Mouse (Mus musculus) heart, embryonic 11.5 days (tissue): Measurements from ENCODE around the gene Shisal2a. TPM values are rescaled to one million over a fixed set of nuclear protein-coding genes. Genes with fewer than 3 reads are reported as not detected.
A peak's percentile ranks its signal among the peaks of the same experiment; 100 is the strongest.

ENCODE experiments used
- ATAC-seq: fragments of 200-750 bp; cut with Nextera tagmentation; replicated peaks from 2 replicates; pipeline ENCODE4 v1.8.0; 2017; ENCODE audit warnings: moderate library complexity; ENCODE audit not compliant: insufficient number of reproducible peaks, low FRiP score, low TSS enrichment
- H3K27ac ChIP-seq: fragments of 300-500 bp; sonication (generic); 2 replicates; pipeline ENCODE4 v1.5.1; 2014; ENCODE audit warnings: mild to moderate bottlenecking, low read depth, low read length
- H3K27me3 ChIP-seq: fragments of 300-500 bp; sonication (generic); 2 replicates; pipeline ENCODE4 v1.6.1; 2014; ENCODE audit warnings: mild to moderate bottlenecking, low read length, mixed read lengths; ENCODE audit not compliant: control insufficient read depth, insufficient read depth
- H3K36me3 ChIP-seq: fragments of 300-500 bp; sonication (generic); 2 replicates; pipeline ENCODE4 v1.6.1; 2014; ENCODE audit warnings: mild to moderate bottlenecking, low read length, moderate library complexity, mixed read lengths; ENCODE audit not compliant: control insufficient read depth, insufficient read depth
- H3K4me1 ChIP-seq: fragments of 300-500 bp; sonication (generic); 2 replicates; pipeline ENCODE4 v1.6.1; 2014; ENCODE audit warnings: low read length; ENCODE audit not compliant: control insufficient read depth, insufficient read depth
- H3K4me2 ChIP-seq: fragments of 300-500 bp; sonication (generic); 2 replicates; pipeline ENCODE4 v1.6.1; 2014; ENCODE audit warnings: mild to moderate bottlenecking, moderate library complexity
- H3K4me3 ChIP-seq: fragments of 300-500 bp; sonication (generic); 2 replicates; pipeline ENCODE4 v1.5.1; 2014; ENCODE audit warnings: low read depth, low read length
- H3K9ac ChIP-seq: fragments of 300-500 bp; sonication (generic); 2 replicates; pipeline ENCODE4 v1.6.1; 2014; ENCODE audit warnings: mild to moderate bottlenecking, low read depth, low read length, moderate library complexity
- H3K9me3 ChIP-seq: fragments of 300-500 bp; sonication (generic); replicated peaks from 2 replicates; pipeline ENCODE4 v1.6.1; 2016; ENCODE audit warnings: low read length; ENCODE audit not compliant: control insufficient read depth
- WGBS: fragments of 180-500 bp; shearing (Covaris S2); extraction: QIAGEN DNeasy Blood & Tissue Kit; methylation state at CpG from one replicate; pipeline ENCODE4 v1.1.7; 2014; ENCODE audit not compliant: insufficient replicate concordance; 5-methylcytosine and 5-hydroxymethylcytosine counted together
- polyA plus RNA-seq: library from polyadenylated mRNA; unstranded; fragments of >200 nt; fragmentation: Nextera tagmentation; extraction: Ambion mirVana; gene quantifications from 2 replicates; pipeline ENCODE4 v1.2.1, GENCODE M21; 2014

The Shisal2a gene
- polyA plus RNA-seq, 1 experiment from 2014 or later: 1.3 TPM

GRCm38 (mm10) chr4:108349836-108350547, 33.2 kb downstream of the Shisal2a start:
- Histone ChIP-seq H3K4me2 (peak overlapping the region; percentile 22; the same call in 1 of the 2 replicates), H3K9ac (no peak overlapping the region), H3K27ac (peak overlapping the region; percentile 87), H3K9me3 (no peaks in the 10 kb centered on the region), H3K27me3 (no peaks in the 10 kb centered on the region), H3K36me3 (no peaks in the 10 kb centered on the region), H3K4me3 (no peak overlapping the region), H3K4me1 (peaks cover 38% of the 10 kb centered on the region)
- ATAC-seq: no peak
- WGBS: 11% methylated on average over 8 of the region's 8 CpGs

DNA sequence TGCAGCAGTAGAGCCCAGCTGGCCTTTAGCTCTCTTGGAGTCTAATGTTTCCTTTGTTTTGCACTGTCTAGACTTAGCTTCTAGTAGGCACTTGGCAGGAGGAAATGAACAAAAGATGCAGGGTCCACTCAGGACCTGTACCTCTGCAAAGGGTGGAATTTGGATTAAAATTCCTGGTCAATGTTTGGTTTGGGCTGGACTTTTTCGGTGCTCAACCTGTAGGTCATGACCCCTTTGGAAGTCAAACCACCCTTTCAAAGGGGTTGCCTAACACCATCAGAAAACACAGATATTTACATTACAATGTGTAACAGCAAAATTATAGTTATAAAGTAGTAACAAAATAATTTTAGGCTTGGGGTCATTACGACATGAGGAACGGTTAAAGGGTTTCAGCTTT, 34.1 kb downstream of the Shisal2a start:
- Histone ChIP-seq H3K4me3 (no peak overlapping the region), H3K9ac (peak overlapping the region; percentile 8; the same call in 1 of the 2 replicates), H3K36me3 (no peaks in the 10 kb centered on the region), H3K27me3 (no peaks in the 10 kb centered on the region), H3K27ac (peak overlapping the region; percentile 87), H3K4me2 (no peak overlapping the region), H3K4me1 (peaks cover 35% of the 10 kb centered on the region), H3K9me3 (no peaks in the 10 kb centered on the region)
- WGBS: 79% methylated on average over 3 of the region's 3 CpGs
- ATAC-seq: no peak

DNA sequence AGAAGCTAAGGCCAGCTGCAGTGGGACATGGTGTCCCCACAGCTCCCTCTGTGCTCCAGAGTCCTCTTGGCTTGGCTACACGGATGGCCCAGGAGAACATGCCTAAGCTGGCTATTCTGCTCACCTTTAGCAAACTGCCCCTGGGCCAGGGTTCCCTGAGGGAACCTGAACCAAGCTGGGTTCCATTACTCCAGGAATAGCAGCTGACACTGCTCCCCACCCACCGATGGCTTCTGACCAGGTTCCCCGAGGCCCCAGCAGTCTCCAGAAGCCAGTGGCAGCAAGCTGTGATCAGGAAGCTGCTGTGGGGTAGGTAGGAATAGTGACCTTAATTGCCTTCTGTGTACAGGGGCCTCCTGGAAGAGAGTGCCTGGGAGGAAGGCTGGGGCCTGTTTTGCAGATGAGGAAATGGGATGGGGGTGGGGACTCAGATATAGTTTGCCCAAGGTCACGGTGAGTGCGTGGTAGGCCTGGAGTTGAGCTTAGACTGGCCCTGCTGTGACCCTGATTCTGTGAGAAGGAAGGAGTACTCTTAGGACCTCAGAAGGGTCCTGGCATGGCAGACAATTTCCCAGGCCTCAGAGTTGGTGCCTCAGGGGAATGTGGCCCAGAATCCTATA, 34.8 kb downstream of the Shisal2a start:
- Histone ChIP-seq H3K27ac (peak overlapping the region; percentile 77), H3K9me3 (no peaks in the 10 kb centered on the region), H3K4me1 (peaks cover 35% of the 10 kb centered on the region), H3K4me2 (no peak overlapping the region), H3K4me3 (no peak overlapping the region), H3K9ac (peak overlapping the region; percentile 8; the same call in 1 of the 2 replicates), H3K36me3 (no peaks in the 10 kb centered on the region), H3K27me3 (no peaks in the 10 kb centered on the region)
- ATAC-seq: no peak
- 24% methylated on average over 5 of the region's 5 CpGs for WGBS

GRCm38 (mm10) chr4:108347111-108347510, 36.0 kb downstream of the Shisal2a start:
- Histone ChIP-seq H3K9ac (no peak overlapping the region), H3K9me3 (no peaks in the 10 kb centered on the region), H3K36me3 (no peaks in the 10 kb centered on the region), H3K4me1 (peaks cover 35% of the 10 kb centered on the region), H3K27ac (no peak overlapping the region), H3K4me3 (no peak overlapping the region), H3K4me2 (no peak overlapping the region), H3K27me3 (no peaks in the 10 kb centered on the region)
- 87% methylated on average over 5 of the region's 5 CpGs for whole genome bisulfite sequencing
- ATAC-seq: no peak

GRCm38 (mm10) chr4:108345826-108346225, 37.3 kb downstream of the Shisal2a start:
- no peaks in the 10 kb centered on the region for H3K9me3 ChIP-seq
- ATAC-seq: no peak
- peaks cover 28% of the 10 kb centered on the region for H3K4me1 ChIP-seq
- no peak overlapping the region for H3K4me3 ChIP-seq
- WGBS: 51% methylated on average over 5 of the region's 5 CpGs
- no peaks in the 10 kb centered on the region for H3K27me3 ChIP-seq
- H3K27ac ChIP-seq: no peak overlapping the region
- no peak overlapping the region for H3K9ac ChIP-seq
- H3K36me3 ChIP-seq: no peaks in the 10 kb centered on the region
- no peak overlapping the region for H3K4me2 ChIP-seq

GRCm38 (mm10) chr4:108344631-108345083, 38.5 kb downstream of the Shisal2a start:
- Histone ChIP-seq H3K9ac (no peak overlapping the region), H3K27ac (peak overlapping the region; percentile 57)
- ATAC-seq: no peak

DNA sequence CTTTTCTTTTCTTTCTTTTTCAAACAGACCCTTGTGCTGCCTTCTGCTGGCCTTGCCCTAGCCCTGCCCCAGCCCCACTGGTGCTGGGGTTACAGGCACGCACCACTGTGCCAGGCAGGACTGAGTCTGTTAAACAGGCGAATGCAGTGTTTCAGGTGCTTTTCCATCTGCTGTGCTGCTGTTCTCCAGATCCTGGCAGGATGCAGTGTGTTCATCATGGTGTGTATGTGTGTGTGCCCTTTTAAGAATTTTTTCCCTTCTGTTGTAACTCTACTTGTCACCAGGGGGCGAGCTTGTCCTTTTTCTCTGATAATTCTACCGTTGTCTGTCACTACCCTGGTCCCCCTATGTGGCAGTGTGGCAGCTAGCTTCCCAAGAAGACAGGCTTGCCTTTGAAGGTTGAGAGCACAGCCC, 43.9 kb downstream of the Shisal2a start:
- H3K4me1 ChIP-seq: no peaks in the 10 kb centered on the region
- peaks cover 17% of the 10 kb centered on the region for H3K36me3 ChIP-seq
- WGBS: 17% methylated on average over 4 of the region's 4 CpGs
- H3K9ac ChIP-seq: no peak overlapping the region
- ATAC-seq: 0 out of 2 replicates have a peak, but pooled peaks have one; percentile 31
- H3K27ac ChIP-seq: no peak overlapping the region
- no peak overlapping the region for H3K4me2 ChIP-seq
- H3K27me3 ChIP-seq: no peaks in the 10 kb centered on the region
- no peak overlapping the region for H3K4me3 ChIP-seq
- no peaks in the 10 kb centered on the region for H3K9me3 ChIP-seq

More at GRCm38 (mm10) chr4:108344631-108345083, 38.5 kb downstream of the Shisal2a start:
- Histone ChIP-seq H3K9me3 (no peaks in the 10 kb centered on the region), H3K36me3 (peaks cover 3% of the 10 kb centered on the region; the same call in 1 of the 2 replicates), H3K4me2 (no peak overlapping the region), H3K4me3 (no peak overlapping the region), H3K27me3 (no peaks in the 10 kb centered on the region), H3K4me1 (peaks cover 18% of the 10 kb centered on the region)
- 36% methylated on average over 7 of the region's 7 CpGs for WGBS

GRCm38 (mm10) chr4:108338811-108339210, 44.3 kb downstream of the Shisal2a start:
- no peaks in the 10 kb centered on the region for H3K27me3 ChIP-seq
- no peak overlapping the region for H3K4me3 ChIP-seq
- no peaks in the 10 kb centered on the region for H3K4me1 ChIP-seq
- H3K36me3 ChIP-seq: peaks cover 17% of the 10 kb centered on the region
- WGBS: 66% methylated on average over 10 of the region's 10 CpGs
- no peak overlapping the region for H3K27ac ChIP-seq
- no peaks in the 10 kb centered on the region for H3K9me3 ChIP-seq
- ATAC-seq: no peak
- no peak overlapping the region for H3K4me2 ChIP-seq
- no peak overlapping the region for H3K9ac ChIP-seq
